Mouse (Mus musculus) ES-Bruce4 (cell line): ENCODE data around the gene Olfr827. TPM values are rescaled to one million over a fixed set of nuclear protein-coding genes. Genes with fewer than 3 reads are reported as not detected.
A peak's percentile ranks its signal among the peaks of the same experiment; 100 is the strongest.

ENCODE experiments used
- H3K27ac ChIP-seq: 2 replicates; pipeline ENCODE4 v1.5.1; 2012; ENCODE audit warnings: low read length, inconsistent platforms; ENCODE audit not compliant: insufficient read depth
- H3K27me3 ChIP-seq: 2 replicates; pipeline ENCODE4 v1.6.1; 2012; ENCODE audit warnings: mild to moderate bottlenecking, low read length, inconsistent platforms; ENCODE audit not compliant: control insufficient read depth, poor library complexity, insufficient read depth, severe bottlenecking
- H3K36me3 ChIP-seq: 2 replicates; pipeline ENCODE4 v1.6.1; 2012; ENCODE audit warnings: inconsistent platforms, mild to moderate bottlenecking, low read length, moderate library complexity; ENCODE audit not compliant: control insufficient read depth, poor library complexity, insufficient read depth, severe bottlenecking
- H3K4me1 ChIP-seq: one replicate; pipeline ENCODE4 v1.8.1; 2011; ENCODE audit warnings: low read length; ENCODE audit not compliant: control insufficient read depth, insufficient read depth
- H3K4me3 ChIP-seq: 2 replicates; pipeline ENCODE4 v1.5.1; 2011; ENCODE audit warnings: low read depth, mild to moderate bottlenecking, low read length
- H3K9ac ChIP-seq: 2 replicates; pipeline ENCODE4 v1.6.1; 2012; ENCODE audit warnings: low read depth, mild to moderate bottlenecking, inconsistent platforms; ENCODE audit not compliant: poor library complexity, severe bottlenecking
- H3K9me3 ChIP-seq: replicated peaks from 2 replicates; pipeline ENCODE4 v1.6.1; 2012; ENCODE audit warnings: mild to moderate bottlenecking, low read length, inconsistent platforms; ENCODE audit not compliant: control insufficient read depth, poor library complexity, insufficient read depth, severe bottlenecking
- CTCF ChIP-seq: IDR thresholded peaks from one replicate; pipeline ENCODE4 v1.8.1; 2011; ENCODE audit warnings: low read depth, low read length
- EP300 ChIP-seq: IDR thresholded peaks from 2 replicates; pipeline ENCODE4 v1.6.1; 2011; ENCODE audit warnings: low read depth, low read length; ENCODE audit not compliant: insufficient read depth
- POLR2A ChIP-seq: IDR thresholded peaks from one replicate; pipeline ENCODE4 v1.8.1; 2011; ENCODE audit warnings: low read length; ENCODE audit not compliant: insufficient read depth
- polyA plus RNA-seq: library from polyadenylated mRNA; stranded (reverse); fragments of >200 nt; gene quantifications from 2 replicates; pipeline ENCODE4 v1.2.4, GENCODE M21; 2011; ENCODE audit warnings: low read depth; ENCODE audit not compliant: missing spikeins, insufficient read depth, insufficient read length

Olfr827 gene
- polyA plus RNA-seq, 1 experiment, result not detected

- Histone ChIP-seq H3K9me3 (no peaks in the 10 kb centered on the region), H3K9ac (no peak overlapping the region), H3K27me3 (no peaks in the 10 kb centered on the region), H3K27ac (no peak overlapping the region), H3K4me3 (no peak overlapping the region), H3K36me3 (no peaks in the 10 kb centered on the region), H3K4me1 (no peaks in the 10 kb centered on the region)
- no peak for TF ChIP-seq CTCF
- TF ChIP-seq EP300, result no peak
- no peak for TF ChIP-seq POLR2A
Measured at GRCm38 (mm10) chr10:130232117-130232516, 17.9 kb upstream of the Olfr827 start.

DNA sequence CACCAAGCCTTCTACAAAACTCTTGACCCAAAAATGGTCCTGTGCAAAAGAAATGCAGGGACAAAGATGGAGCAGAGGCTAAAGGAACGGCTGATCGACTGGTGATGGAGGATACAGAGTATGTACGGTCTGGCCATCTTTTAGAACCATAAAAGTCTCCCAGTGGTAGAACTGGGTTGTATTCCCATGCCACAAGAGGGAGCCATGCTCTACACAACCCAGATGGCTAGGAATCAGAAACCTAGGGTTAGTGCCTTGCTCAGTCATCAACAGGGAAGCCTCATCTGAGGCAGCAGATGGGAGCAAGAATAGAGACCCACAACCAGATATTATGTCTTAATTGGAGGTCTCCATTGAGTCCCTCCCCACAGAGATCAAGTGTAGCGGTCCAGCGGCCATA lies 15.4 kb upstream of the Olfr827 start:
- no peaks in the 10 kb centered on the region for H3K9me3 ChIP-seq
- H3K27ac ChIP-seq, result no peak overlapping the region
- H3K4me3 ChIP-seq, result no peak overlapping the region
- no peak overlapping the region for H3K9ac ChIP-seq
- no peaks in the 10 kb centered on the region for H3K36me3 ChIP-seq
- peak; percentile 21 for TF ChIP-seq CTCF
- TF ChIP-seq EP300, result no peak
- no peak for TF ChIP-seq POLR2A
- no peaks in the 10 kb centered on the region for H3K27me3 ChIP-seq
- H3K4me1 ChIP-seq, result no peaks in the 10 kb centered on the region

DNA sequence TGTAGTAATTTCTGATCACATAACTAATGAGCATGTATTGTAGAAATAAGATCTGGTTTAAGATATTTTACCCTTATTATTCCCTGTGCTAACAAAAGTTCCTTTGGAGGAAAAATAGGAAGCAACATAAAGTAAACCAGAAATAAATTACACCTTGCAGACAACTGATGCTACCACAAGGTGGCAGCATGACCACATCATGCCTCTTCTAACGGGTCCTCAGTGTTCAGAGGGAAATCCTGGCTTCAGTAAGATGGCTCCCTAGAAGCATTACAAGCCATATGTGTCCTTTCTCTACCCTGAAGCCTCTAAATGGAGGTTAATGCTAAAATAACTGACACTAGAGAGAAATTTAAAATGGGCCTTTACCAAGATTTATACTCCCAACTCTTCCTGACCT lies 14.0 kb upstream of the Olfr827 start:
- TF ChIP-seq CTCF, result peak; percentile 45
- no peak for TF ChIP-seq EP300
- TF ChIP-seq POLR2A, result no peak

GRCm38 (mm10) chr10:130225034-130225433 lies 10.8 kb upstream of the Olfr827 start:
- H3K9me3 ChIP-seq, result no peaks in the 10 kb centered on the region
- no peak overlapping the region for H3K9ac ChIP-seq
- H3K4me3 ChIP-seq, result no peak overlapping the region
- H3K27ac ChIP-seq, result no peak overlapping the region
- H3K27me3 ChIP-seq, result no peaks in the 10 kb centered on the region
- H3K36me3 ChIP-seq, result no peaks in the 10 kb centered on the region
- TF ChIP-seq EP300, result no peak
- TF ChIP-seq CTCF, result no peak
- TF ChIP-seq POLR2A, result no peak
- H3K4me1 ChIP-seq, result no peaks in the 10 kb centered on the region

More for the DNA sequence above, 14.0 kb upstream of the Olfr827 start:
- H3K9ac ChIP-seq, result no peak overlapping the region
- H3K27ac ChIP-seq, result no peak overlapping the region
- H3K4me1 ChIP-seq, result no peaks in the 10 kb centered on the region
- no peaks in the 10 kb centered on the region for H3K27me3 ChIP-seq
- no peak overlapping the region for H3K4me3 ChIP-seq
- no peaks in the 10 kb centered on the region for H3K9me3 ChIP-seq
- no peaks in the 10 kb centered on the region for H3K36me3 ChIP-seq

GRCm38 (mm10) chr10:130184086-130184485 lies 30.1 kb downstream of the Olfr827 start, which contains the start of gene Olfr826:
Gene Olfr826 (minus strand): TSS chr10:130184186.
- no peak within 1 kb of the TSS for H3K4me3 ChIP-seq
- no peak within 1 kb of the TSS for H3K27ac ChIP-seq
- H3K9me3 ChIP-seq, result no peaks in the 10 kb centered on the region
- H3K4me1 ChIP-seq, result no peaks in the 10 kb centered on the region
- TF ChIP-seq POLR2A (no peak), EP300 (no peak), CTCF (no peak)
- no peaks in the 10 kb centered on the region for H3K36me3 ChIP-seq
- H3K27me3 ChIP-seq, result no peaks in the 10 kb centered on the region
- H3K9ac ChIP-seq, result no peak within 1 kb of the TSS

GRCm38 (mm10) chr10:130166666-130167065 lies 47.5 kb downstream of the Olfr827 start, which contains the start of gene Olfr825:
Gene Olfr825 (minus strand): TSS chr10:130166766.
- no peak for TF ChIP-seq CTCF
- no peak for TF ChIP-seq EP300
- TF ChIP-seq POLR2A, result no peak
- Histone ChIP-seq H3K27ac (no peak within 1 kb of the TSS), H3K9me3 (no peaks in the 10 kb centered on the region), H3K4me1 (no peaks in the 10 kb centered on the region), H3K36me3 (no peaks in the 10 kb centered on the region), H3K27me3 (no peaks in the 10 kb centered on the region), H3K9ac (no peak within 1 kb of the TSS), H3K4me3 (no peak within 1 kb of the TSS)
